Mouse (Mus musculus) small intestine, adult 2 months (tissue): ENCODE measurements at regions not wholly inside any gene's neighbourhood (a gene's known extent, or its start where the extent isn't known, plus 50 kb on each side); places are given as distances from the start of the nearest gene placed in this dataset.

Experiments used
- H3K27ac ChIP-seq: fragments of 200-500 bp; 2 replicates; pipeline ENCODE4 v1.5.1; 2012; ENCODE audit warnings: low read depth, low read length, control low read depth, inconsistent platforms; ENCODE audit not compliant: insufficient read depth
- H3K27me3 ChIP-seq: fragments of 200-500 bp; 2 replicates; pipeline ENCODE4 v1.6.1; 2012; ENCODE audit warnings: mild to moderate bottlenecking, moderate library complexity, low read length, inconsistent platforms; ENCODE audit not compliant: control insufficient read depth, insufficient read depth
- H3K36me3 ChIP-seq: fragments of 200-500 bp; 2 replicates; pipeline ENCODE4 v1.6.1; 2012; ENCODE audit warnings: mild to moderate bottlenecking, low read length, control low read depth, inconsistent platforms; ENCODE audit not compliant: control insufficient read depth, insufficient read depth
- H3K4me1 ChIP-seq: fragments of 200-500 bp; 2 replicates; pipeline ENCODE4 v1.6.1; 2012; ENCODE audit warnings: low read length, inconsistent platforms, mixed read lengths; ENCODE audit not compliant: control insufficient read depth, insufficient read depth, insufficient read length
- H3K4me3 ChIP-seq: fragments of 200-500 bp; 2 replicates; pipeline ENCODE4 v1.5.1; 2012; ENCODE audit warnings: low read depth, mild to moderate bottlenecking, control low read depth, inconsistent platforms, low read length, moderate library complexity
- CTCF ChIP-seq: fragments of 200-500 bp; IDR thresholded peaks from 2 replicates; pipeline ENCODE4 v1.5.1; 2012; ENCODE audit warnings: low read depth, mild to moderate bottlenecking, control low read depth, inconsistent platforms, low read length, moderate library complexity, mixed read lengths; ENCODE audit not compliant: insufficient replicate concordance, insufficient read length; ENCODE audit errors: extremely low read depth
- POLR2A ChIP-seq: fragments of 200-500 bp; IDR thresholded peaks from 2 replicates; pipeline ENCODE4 v1.6.1; 2012; ENCODE audit warnings: low read depth, mild to moderate bottlenecking, control low read depth, inconsistent platforms, low read length, moderate library complexity
- WGBS: fragments of 180-500 bp; shearing (Covaris S2); methylation state at CpG from one replicate; pipeline ENCODE4 v1.1.7; 2018; 5-methylcytosine and 5-hydroxymethylcytosine counted together

- no peaks in the 10 kb centered on the region for H3K27me3 ChIP-seq
- 78% methylated on average over 5 of the region's 5 CpGs for WGBS
- TF ChIP-seq CTCF (no peak), POLR2A (no peak)
- no peak overlapping the region for H3K4me3 ChIP-seq
- no peaks in the 10 kb centered on the region for H3K36me3 ChIP-seq
- no peak overlapping the region for H3K27ac ChIP-seq
- no peaks in the 10 kb centered on the region for H3K4me1 ChIP-seq
Observed at GRCm38 (mm10) chr1:82106756-82107155, 126.2 kb upstream of the Gm9747 start.

- WGBS, result 93% methylated on average over 1 of the region's 1 CpGs
- Histone ChIP-seq H3K27me3 (no peaks in the 10 kb centered on the region), H3K4me3 (no peak overlapping the region), H3K4me1 (no peaks in the 10 kb centered on the region), H3K27ac (no peak overlapping the region), H3K36me3 (no peaks in the 10 kb centered on the region)
- TF ChIP-seq CTCF, result no peak
- no peak for TF ChIP-seq POLR2A
Observed at GRCm38 (mm10) chr1:82110071-82110635, 122.8 kb upstream of the Gm9747 start.

GRCm38 (mm10) chr1:82112401-82112800 is 120.5 kb upstream of the Gm9747 start:
- Histone ChIP-seq H3K27ac (no peak overlapping the region), H3K4me3 (no peak overlapping the region), H3K4me1 (no peaks in the 10 kb centered on the region), H3K27me3 (no peaks in the 10 kb centered on the region), H3K36me3 (no peaks in the 10 kb centered on the region)
- no peak for TF ChIP-seq POLR2A
- TF ChIP-seq CTCF, result no peak
- 54% methylated on average over 5 of the region's 5 CpGs for WGBS

- peaks cover 10% of the 10 kb centered on the region; the same call in 1 of the 2 replicates for H3K4me1 ChIP-seq
- no peak overlapping the region for H3K4me3 ChIP-seq
- TF ChIP-seq CTCF, result no peak
- TF ChIP-seq POLR2A, result no peak
- H3K36me3 ChIP-seq, result no peaks in the 10 kb centered on the region
- H3K27me3 ChIP-seq, result no peaks in the 10 kb centered on the region
- WGBS, result 13% methylated on average over 5 of the region's 5 CpGs
- H3K27ac ChIP-seq, result no peak overlapping the region
Observed at GRCm38 (mm10) chr1:82124503-82124902, 108.4 kb upstream of the Gm9747 start.

GRCm38 (mm10) chr1:82129700-82130275 is 103.1 kb upstream of the Gm9747 start:
- no peaks in the 10 kb centered on the region for H3K36me3 ChIP-seq
- WGBS, result 44% methylated on average over 5 of the region's 5 CpGs

GRCm38 (mm10) chr1:82132536-82132935 is 100.4 kb upstream of the Gm9747 start:
- Histone ChIP-seq H3K4me3 (no peak overlapping the region), H3K36me3 (no peaks in the 10 kb centered on the region), H3K27me3 (no peaks in the 10 kb centered on the region), H3K4me1 (no peaks in the 10 kb centered on the region), H3K27ac (no peak overlapping the region)
- WGBS, result 90% methylated on average over 6 of the region's 6 CpGs
- no peak for TF ChIP-seq CTCF
- no peak for TF ChIP-seq POLR2A

More at GRCm38 (mm10) chr1:82129700-82130275, 103.1 kb upstream of the Gm9747 start:
- Histone ChIP-seq H3K27ac (no peak overlapping the region), H3K27me3 (no peaks in the 10 kb centered on the region), H3K4me3 (no peak overlapping the region), H3K4me1 (peaks cover 3% of the 10 kb centered on the region; the same call in 1 of the 2 replicates)
- TF ChIP-seq CTCF, result no peak
- TF ChIP-seq POLR2A, result no peak

- Histone ChIP-seq H3K36me3 (no peaks in the 10 kb centered on the region), H3K27me3 (no peaks in the 10 kb centered on the region), H3K27ac (no peak overlapping the region), H3K4me1 (no peaks in the 10 kb centered on the region), H3K4me3 (no peak overlapping the region)
- WGBS, result 85% methylated on average over 2 of the region's 2 CpGs
- TF ChIP-seq POLR2A (no peak), CTCF (no peak)
Observed at GRCm38 (mm10) chr1:82134938-82135337, 98.0 kb upstream of the Gm9747 start.

GRCm38 (mm10) chr1:82135761-82136331 is 97.1 kb upstream of the Gm9747 start:
- no peaks in the 10 kb centered on the region for H3K27me3 ChIP-seq
- no peaks in the 10 kb centered on the region for H3K4me1 ChIP-seq
- WGBS, result 73% methylated on average over 8 of the region's 8 CpGs
- no peak overlapping the region for H3K4me3 ChIP-seq
- H3K27ac ChIP-seq, result no peak overlapping the region
- H3K36me3 ChIP-seq, result no peaks in the 10 kb centered on the region
- no peak for TF ChIP-seq CTCF
- TF ChIP-seq POLR2A, result no peak
